Mouse (Mus musculus) embryonic facial prominence, embryonic 10.5 days (tissue): Measurements from ENCODE around the gene Abcd4. TPM values are rescaled to one million over a fixed set of nuclear protein-coding genes. Genes with fewer than 3 reads are reported as not detected.

Experiments used
- DNase-seq: peaks from one replicate; pipeline ENCODE4 v3.0.0-alpha.2; 2017; ENCODE audit warnings: low spot score
- H3K27ac ChIP-seq: fragments of 300-500 bp; sonication (generic); replicated peaks from 2 replicates; pipeline ENCODE4 v1.5.1; 2016; ENCODE audit warnings: mild to moderate bottlenecking
- H3K27me3 ChIP-seq: fragments of 300-500 bp; sonication (generic); replicated peaks from 2 replicates; pipeline ENCODE4 v1.6.1; 2016; ENCODE audit warnings: low read depth, mild to moderate bottlenecking; ENCODE audit not compliant: poor library complexity, severe bottlenecking
- H3K36me3 ChIP-seq: fragments of 300-500 bp; sonication (generic); replicated peaks from 2 replicates; pipeline ENCODE4 v1.6.1; 2016; ENCODE audit warnings: mild to moderate bottlenecking, moderate library complexity
- H3K4me1 ChIP-seq: fragments of 300-500 bp; sonication (generic); 2 replicates; pipeline ENCODE4 v1.6.1; 2016
- H3K4me3 ChIP-seq: fragments of 300-500 bp; sonication (generic); 2 replicates; pipeline ENCODE4 v1.5.1; 2016; ENCODE audit warnings: mild to moderate bottlenecking, moderate library complexity
- H3K9me3 ChIP-seq: fragments of 300-500 bp; sonication (generic); 2 replicates; pipeline ENCODE4 v1.6.1; 2016; ENCODE audit warnings: mild to moderate bottlenecking
- WGBS: fragments of 180-500 bp; shearing (Covaris S2); methylation state at CpG from one replicate; pipeline ENCODE4 v1.1.7; 2016; 5-methylcytosine and 5-hydroxymethylcytosine counted together
- polyA plus RNA-seq: library from polyadenylated mRNA; unstranded; fragments of >200 nt; fragmentation: Nextera tagmentation; extraction: Ambion mirVana; gene quantifications from 2 replicates; pipeline ENCODE4 v1.2.1, GENCODE M21; 2016

Abcd4 gene
- polyA plus RNA-seq, 1 experiment from 2014 or later = 12.7 TPM

DNA sequence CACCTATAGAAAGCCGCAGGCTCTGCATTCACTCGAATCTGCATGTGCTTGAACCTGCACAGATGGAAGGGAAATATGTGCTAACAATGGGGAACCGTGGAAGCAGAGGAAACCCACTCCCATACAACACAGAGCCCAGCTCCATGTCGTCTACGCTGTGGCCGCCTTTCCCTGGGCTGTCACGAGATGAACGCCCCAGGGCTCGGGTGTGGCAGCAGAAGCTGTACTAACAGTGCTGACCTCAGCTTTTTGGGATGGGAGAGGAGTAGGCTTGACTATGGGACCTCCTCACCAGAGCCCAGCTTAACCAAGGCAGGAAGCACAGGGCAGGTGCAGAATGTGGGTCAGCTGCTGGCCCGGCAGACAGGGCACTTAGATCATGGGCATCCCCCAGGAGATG lies 5.5 kb downstream of the Abcd4 start:
- Histone ChIP-seq H3K9me3 (no peaks in the 10 kb centered on the region), H3K27ac (no peak overlapping the region), H3K27me3 (no peaks in the 10 kb centered on the region), H3K36me3 (peaks cover 32% of the 10 kb centered on the region), H3K4me3 (no peak overlapping the region), H3K4me1 (peaks cover 12% of the 10 kb centered on the region)
- WGBS = 88% methylated on average over 10 of the region's 10 CpGs
- no peak for DNase-seq

GRCm38 (mm10) chr12:84605860-84606259 lies 11.4 kb downstream of the Abcd4 start:
- H3K27ac ChIP-seq = no peak overlapping the region
- no peak overlapping the region for H3K4me3 ChIP-seq
- H3K9me3 ChIP-seq = no peaks in the 10 kb centered on the region
- no peak for DNase-seq
- no peaks in the 10 kb centered on the region for H3K27me3 ChIP-seq
- peaks cover 63% of the 10 kb centered on the region for H3K36me3 ChIP-seq
- H3K4me1 ChIP-seq = no peaks in the 10 kb centered on the region
- whole genome bisulfite sequencing = 78% methylated on average over 7 of the region's 7 CpGs

DNA sequence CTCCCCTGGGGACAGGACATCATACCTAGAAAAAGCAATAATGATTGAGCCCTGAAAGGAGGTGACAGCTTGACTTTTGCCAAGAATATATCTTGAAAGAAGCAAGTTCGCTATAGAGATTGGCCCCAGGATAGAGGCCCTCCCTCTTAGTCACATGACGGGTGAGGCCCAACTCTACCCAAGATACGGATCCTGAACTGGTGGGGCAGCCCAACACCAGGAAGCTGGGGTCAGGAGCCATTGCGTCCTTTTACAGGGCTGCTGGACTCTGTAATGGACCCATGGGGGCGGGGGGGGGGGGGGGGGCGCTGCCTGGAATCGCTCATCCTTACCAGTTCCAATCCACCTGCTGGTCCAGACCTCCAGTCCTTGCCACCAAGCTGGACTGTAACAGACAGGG lies 13.2 kb downstream of the Abcd4 start:
- WGBS = 88% methylated on average over 7 of the region's 7 CpGs
- no peaks in the 10 kb centered on the region for H3K9me3 ChIP-seq
- H3K36me3 ChIP-seq = peaks cover 60% of the 10 kb centered on the region

DNA sequence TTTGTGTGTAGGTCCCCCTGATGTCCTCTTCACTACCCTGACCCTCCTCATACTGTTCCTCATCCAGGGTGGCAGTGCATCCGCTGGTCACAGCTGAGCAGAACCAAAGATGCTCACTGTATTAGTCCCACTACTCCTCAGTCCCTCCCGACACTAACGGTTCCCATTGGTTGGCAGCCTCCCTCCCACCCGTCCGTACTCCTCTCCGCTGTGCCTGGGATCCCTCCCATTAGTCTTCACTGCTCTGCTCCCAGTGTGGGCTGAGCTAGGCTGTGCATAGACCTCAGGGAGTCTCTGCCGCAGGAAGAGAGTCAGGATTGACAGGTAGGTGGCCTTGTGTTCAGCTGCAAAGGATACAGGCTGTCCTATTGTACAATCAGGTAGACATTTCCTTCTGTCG lies 18.9 kb downstream of the Abcd4 start:
- H3K4me1 ChIP-seq = peaks cover 6% of the 10 kb centered on the region; the same call in 1 of the 2 replicates
- 21% methylated on average over 8 of the region's 8 CpGs for WGBS
- H3K4me3 ChIP-seq = no peak overlapping the region
- no peak overlapping the region for H3K27ac ChIP-seq
- DNase-seq = no peak
- no peaks in the 10 kb centered on the region for H3K9me3 ChIP-seq
- H3K36me3 ChIP-seq = peaks cover 13% of the 10 kb centered on the region
- peaks cover 32% of the 10 kb centered on the region for H3K27me3 ChIP-seq

More for the DNA sequence above, 13.2 kb downstream of the Abcd4 start:
- Histone ChIP-seq H3K27me3 (peaks cover 4% of the 10 kb centered on the region; the same call in 1 of the 2 replicates), H3K4me3 (no peak overlapping the region), H3K27ac (no peak overlapping the region), H3K4me1 (no peaks in the 10 kb centered on the region)
- no peak for DNase-seq

GRCm38 (mm10) chr12:84589825-84590761 lies 27.1 kb downstream of the Abcd4 start:
- DNase-seq = peak; percentile 95
- no peaks in the 10 kb centered on the region for H3K36me3 ChIP-seq
- H3K27ac ChIP-seq = no peak overlapping the region; the same call in 1 of the 2 replicates
- peak overlapping the region; percentile 68 for H3K4me3 ChIP-seq
- peaks cover 40% of the 10 kb centered on the region for H3K27me3 ChIP-seq
- under 1% methylated on average over 54 of the region's 54 CpGs for WGBS
- no peaks in the 10 kb centered on the region for H3K9me3 ChIP-seq
- peaks cover 18% of the 10 kb centered on the region for H3K4me1 ChIP-seq

DNA sequence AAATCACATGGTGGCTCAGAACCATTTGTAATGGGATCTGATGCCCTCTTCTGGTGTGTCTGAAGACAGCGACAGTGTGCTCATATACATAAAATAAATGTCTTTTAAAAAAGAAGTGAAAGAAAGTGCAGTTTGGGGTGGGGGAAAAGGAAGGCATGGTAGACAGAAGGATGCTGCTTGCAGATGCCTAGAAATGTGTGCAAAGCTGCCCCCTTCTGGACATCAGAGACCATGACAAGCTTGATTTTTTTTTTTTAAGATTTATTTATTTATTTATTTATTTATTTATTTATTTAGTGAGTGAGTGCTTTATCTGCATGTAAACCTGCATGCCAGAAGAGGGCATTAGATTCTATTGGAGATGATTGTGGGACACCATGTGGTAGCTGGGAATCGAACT lies 35.9 kb downstream of the Abcd4 start:
- H3K27ac ChIP-seq = no peak overlapping the region
- peaks cover 14% of the 10 kb centered on the region for H3K27me3 ChIP-seq
- peaks cover 7% of the 10 kb centered on the region for H3K4me1 ChIP-seq
- no peak for DNase-seq
- WGBS = 96% methylated on average over 2 of the region's 2 CpGs
- no peaks in the 10 kb centered on the region for H3K36me3 ChIP-seq
- peaks cover 7% of the 10 kb centered on the region; the same call in 1 of the 2 replicates for H3K9me3 ChIP-seq
- no peak overlapping the region for H3K4me3 ChIP-seq

DNA sequence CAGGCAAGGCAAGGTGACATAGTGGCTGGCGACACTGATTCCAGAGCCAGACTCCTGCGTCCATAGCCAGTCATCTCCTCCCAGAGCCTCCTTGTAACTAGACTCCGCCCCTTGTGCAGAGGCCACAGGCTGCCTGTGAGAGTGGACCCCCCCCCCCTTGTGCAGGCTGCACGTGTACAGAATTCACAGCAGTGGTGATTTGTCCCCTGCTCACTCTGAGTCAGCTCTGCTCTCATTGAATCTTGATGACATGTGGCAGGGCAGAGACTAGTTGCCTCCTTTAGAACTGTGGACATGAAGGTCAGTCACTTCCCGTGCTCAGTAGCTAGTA lies 38.8 kb downstream of the Abcd4 start:
- no peak overlapping the region for H3K27ac ChIP-seq
- no peaks in the 10 kb centered on the region for H3K36me3 ChIP-seq
- no peak overlapping the region for H3K4me3 ChIP-seq
- DNase-seq = peak; percentile 35
- H3K27me3 ChIP-seq = peaks cover 43% of the 10 kb centered on the region
- peaks cover 7% of the 10 kb centered on the region for H3K4me1 ChIP-seq
- WGBS = 51% methylated on average over 5 of the region's 5 CpGs
- H3K9me3 ChIP-seq = peaks cover 5% of the 10 kb centered on the region; the same call in 1 of the 2 replicates

DNA sequence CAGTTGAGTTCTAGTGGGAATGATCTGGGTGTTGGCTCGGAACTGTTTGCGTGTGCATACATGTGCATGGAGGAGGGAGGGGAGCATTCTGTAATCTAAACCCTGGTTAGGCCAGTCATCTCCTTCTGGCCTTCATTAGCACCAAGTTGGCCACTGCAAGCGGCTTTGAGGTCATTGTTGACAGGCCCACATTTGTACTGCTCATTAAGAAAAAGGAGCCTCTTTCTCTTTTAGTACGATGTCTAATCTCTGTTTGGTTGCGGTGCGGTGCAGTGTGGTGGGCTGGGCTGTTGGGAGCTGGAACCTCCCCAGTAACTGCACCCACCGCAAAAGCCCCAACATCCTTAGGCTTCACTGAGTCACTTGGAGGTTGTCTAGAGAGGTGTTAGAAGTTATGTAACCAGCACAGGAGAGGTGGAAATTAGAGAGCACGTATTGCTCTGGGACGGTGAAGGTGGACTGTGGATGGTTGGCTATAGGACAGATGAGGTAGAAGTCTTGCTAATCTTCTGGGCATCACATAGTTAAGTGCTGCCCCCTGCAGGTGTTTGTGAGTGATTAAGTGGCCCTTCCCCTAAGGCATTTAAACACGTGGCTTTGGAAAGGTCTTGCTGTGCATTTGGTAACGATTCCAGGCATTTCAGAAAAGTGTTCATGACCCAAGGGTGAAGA lies 39.3 kb downstream of the Abcd4 start:
- H3K4me3 ChIP-seq = no peak overlapping the region
- H3K27me3 ChIP-seq = peaks cover 48% of the 10 kb centered on the region
- H3K9me3 ChIP-seq = peaks cover 3% of the 10 kb centered on the region; the same call in 1 of the 2 replicates
- WGBS = 78% methylated on average over 11 of the region's 11 CpGs
- no peaks in the 10 kb centered on the region for H3K36me3 ChIP-seq
- H3K4me1 ChIP-seq = peaks cover 7% of the 10 kb centered on the region
- H3K27ac ChIP-seq = no peak overlapping the region
- peak; percentile 31 for DNase-seq

DNA sequence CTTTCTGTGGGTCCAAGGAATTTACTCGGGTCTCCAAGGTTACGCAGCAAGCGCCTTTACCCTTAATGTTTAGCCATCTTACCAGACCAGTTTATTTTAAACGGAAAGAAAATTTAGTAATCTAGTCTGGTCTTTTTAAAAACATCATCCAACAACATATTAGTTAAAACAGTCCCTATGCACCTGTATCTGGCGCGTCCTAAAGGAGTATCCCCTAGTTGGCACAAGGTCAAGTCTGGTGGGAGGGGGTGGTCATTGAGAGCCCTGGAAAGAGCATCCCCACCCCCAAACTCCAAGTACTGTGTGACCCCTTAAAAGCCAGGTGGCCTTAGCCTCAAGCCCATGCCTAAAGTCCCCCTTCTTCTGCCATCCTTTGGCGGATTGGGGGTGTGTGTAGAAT lies 44.1 kb downstream of the Abcd4 start:
- Histone ChIP-seq H3K36me3 (no peaks in the 10 kb centered on the region), H3K27ac (no peak overlapping the region), H3K4me3 (no peak overlapping the region), H3K4me1 (peaks cover 31% of the 10 kb centered on the region), H3K9me3 (no peaks in the 10 kb centered on the region), H3K27me3 (peaks cover 96% of the 10 kb centered on the region)
- DNase-seq = no peak
- 11% methylated on average over 7 of the region's 7 CpGs for WGBS

DNA sequence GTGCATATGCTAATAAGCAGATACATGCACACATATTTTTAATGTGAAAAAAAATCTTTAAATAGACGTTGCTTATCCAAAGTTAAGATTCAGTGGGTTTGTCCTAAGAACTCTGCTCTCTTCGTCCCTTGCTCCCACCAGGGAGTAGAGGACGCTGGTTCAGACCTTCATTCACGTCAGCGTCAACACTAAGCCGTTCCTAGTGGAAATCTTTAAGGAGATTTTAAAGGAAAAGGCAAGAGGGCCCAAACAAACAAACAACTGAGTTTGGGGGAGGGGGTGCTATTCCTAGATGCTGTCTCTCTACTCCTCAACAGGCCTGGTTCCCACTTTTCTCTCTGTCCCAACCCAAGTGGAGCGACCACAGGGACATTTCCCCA lies 44.9 kb downstream of the Abcd4 start:
- H3K4me1 ChIP-seq = peaks cover 30% of the 10 kb centered on the region
- no peak for DNase-seq
- no peaks in the 10 kb centered on the region for H3K9me3 ChIP-seq
- H3K27ac ChIP-seq = no peak overlapping the region
- peaks cover 99% of the 10 kb centered on the region for H3K27me3 ChIP-seq
- H3K36me3 ChIP-seq = no peaks in the 10 kb centered on the region
- WGBS = 2% methylated on average over 7 of the region's 7 CpGs
- no peak overlapping the region for H3K4me3 ChIP-seq

- WGBS = under 1% methylated on average over 43 of the region's 43 CpGs
- Histone ChIP-seq H3K4me1 (peaks cover 30% of the 10 kb centered on the region), H3K4me3 (peak overlapping the region; percentile 41), H3K9me3 (no peaks in the 10 kb centered on the region), H3K36me3 (no peaks in the 10 kb centered on the region), H3K27ac (no peak overlapping the region), H3K27me3 (peaks cover 99% of the 10 kb centered on the region)
- peak; percentile 70 for DNase-seq
These were observed 45.5 kb downstream of the Abcd4 start for GRCm38 (mm10) chr12:84571466-84572340.
